Mouse (Mus musculus) retina, postnatal 7 days (tissue): ENCODE results near the gene Pcbp3.
A peak's percentile ranks its signal among the peaks of the same experiment; 100 is the strongest.
"Not testable (repeated sequence)": the region's sequence is repeated elsewhere in the genome, so short reads cannot be mapped to it uniquely, and the experiment has no call there.

ENCODE experiments used
- DNase-seq: peaks from one replicate; pipeline ENCODE4 v3.0.0-alpha.2; 2012; ENCODE audit warnings: low read depth, low spot score

Pcbp3 gene

GRCm38 (mm10) chr10:76801841-76802499 is 159.7 kb downstream of the Pcbp3 start:
- peak; percentile 62 for DNase-seq

- no peak for DNase-seq
These were observed 160.4 kb downstream of the Pcbp3 start for GRCm38 (mm10) chr10:76801237-76801641.

GRCm38 (mm10) chr10:76798751-76799585 is 162.7 kb downstream of the Pcbp3 start:
- no peak for DNase-seq

GRCm38 (mm10) chr10:76794102-76794501 is 167.6 kb downstream of the Pcbp3 start:
- no peak for DNase-seq

DNA sequence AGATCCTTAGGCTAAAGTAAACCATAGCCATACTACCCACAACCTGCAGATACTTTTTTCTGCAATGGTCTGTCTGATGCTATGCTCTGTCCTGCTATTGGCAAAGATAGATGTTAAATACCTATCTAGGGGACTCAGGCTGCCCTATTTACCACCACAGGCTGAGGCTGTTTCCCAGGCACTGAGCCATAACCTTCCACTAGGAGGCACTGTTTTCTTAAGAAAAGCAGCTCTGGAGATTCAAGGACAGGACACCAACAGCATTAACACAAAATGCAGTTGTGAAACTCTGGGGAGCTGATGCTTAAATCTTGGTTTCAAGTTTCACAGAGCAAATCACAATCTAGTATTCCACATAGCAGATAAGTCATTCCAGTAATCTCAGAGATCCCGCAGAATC is 170.2 kb downstream of the Pcbp3 start:
- peak; percentile 56 for DNase-seq

DNA sequence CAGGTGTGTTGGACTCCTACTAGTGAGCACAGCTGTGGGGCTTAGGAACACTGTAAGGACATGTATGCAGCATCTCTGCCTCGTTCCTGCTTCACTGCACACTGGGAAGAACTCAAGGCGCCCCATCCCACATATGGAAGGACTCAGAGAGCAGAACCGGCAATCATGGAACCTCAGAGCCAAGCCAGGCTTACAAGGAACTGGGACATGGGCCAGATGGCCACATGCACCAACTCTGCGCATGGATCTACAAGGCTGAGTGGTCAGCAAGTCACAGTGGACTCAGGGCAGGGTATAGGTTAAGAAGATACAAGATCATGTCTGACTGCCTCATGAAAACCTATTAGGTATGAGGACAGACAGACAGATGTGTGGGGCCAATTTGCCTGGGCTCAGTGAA is 171.8 kb downstream of the Pcbp3 start:
- DNase-seq: no peak

GRCm38 (mm10) chr10:76785312-76785711 is 176.4 kb downstream of the Pcbp3 start:
- DNase-seq: no peak

DNA sequence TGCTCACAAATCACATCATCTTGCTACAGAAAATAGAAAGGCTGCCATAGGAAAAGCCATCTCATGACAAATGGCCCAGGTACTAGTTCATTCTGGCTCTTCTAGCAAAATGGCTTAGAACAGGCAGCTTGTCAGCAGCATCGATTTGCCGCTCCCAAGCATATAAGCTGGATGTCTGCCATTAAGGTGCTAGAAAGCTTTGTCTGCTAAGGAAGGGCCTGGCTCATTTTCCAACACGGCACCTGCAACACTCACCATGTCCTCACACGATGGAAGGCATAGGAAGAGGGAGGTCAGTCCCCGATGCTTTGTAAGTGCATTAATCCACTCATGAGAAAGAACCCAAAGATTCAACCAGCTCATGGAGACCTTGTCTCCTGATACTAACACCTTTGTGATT is 182.5 kb downstream of the Pcbp3 start:
- DNase-seq: no peak

DNA sequence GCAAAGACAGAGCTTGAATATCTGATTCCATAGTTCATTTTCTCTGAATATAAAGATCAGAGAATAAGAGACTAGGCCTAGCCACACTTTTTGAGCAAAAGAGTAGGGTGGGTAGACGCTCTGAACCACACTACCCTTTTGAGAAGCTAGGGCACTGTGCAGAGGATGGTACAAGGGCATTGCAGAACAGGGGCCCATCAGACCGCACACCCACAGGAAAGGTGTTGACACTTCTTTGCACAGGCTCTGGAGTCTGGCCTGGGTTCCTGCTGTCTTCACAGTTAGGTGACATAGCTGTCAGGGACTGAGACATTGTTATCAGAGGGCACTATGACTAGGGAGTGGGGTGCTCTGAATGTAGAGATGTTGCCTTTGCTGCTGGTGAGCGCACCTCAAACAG is 190.1 kb downstream of the Pcbp3 start:
- no peak for DNase-seq

DNA sequence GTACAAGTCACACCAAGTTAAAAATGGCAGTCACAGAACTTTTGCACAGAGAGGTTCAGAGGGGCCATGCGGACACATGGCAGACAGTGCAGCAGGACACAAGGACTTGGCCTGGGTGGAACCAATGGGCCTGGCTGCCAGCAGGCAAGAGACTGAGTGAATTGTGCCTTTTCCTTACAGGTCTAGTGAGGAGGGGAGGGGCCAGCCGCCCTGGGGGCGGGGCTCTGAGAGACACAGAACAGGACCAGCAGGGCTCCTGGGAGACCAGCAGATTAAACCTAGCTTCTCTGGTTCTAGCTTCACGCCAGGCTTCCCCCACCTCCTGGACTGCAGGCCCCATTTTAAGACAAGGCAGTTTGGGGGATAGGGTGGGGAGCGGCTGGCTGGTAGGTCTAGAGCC is 190.6 kb downstream of the Pcbp3 start:
- DNase-seq: no peak

DNA sequence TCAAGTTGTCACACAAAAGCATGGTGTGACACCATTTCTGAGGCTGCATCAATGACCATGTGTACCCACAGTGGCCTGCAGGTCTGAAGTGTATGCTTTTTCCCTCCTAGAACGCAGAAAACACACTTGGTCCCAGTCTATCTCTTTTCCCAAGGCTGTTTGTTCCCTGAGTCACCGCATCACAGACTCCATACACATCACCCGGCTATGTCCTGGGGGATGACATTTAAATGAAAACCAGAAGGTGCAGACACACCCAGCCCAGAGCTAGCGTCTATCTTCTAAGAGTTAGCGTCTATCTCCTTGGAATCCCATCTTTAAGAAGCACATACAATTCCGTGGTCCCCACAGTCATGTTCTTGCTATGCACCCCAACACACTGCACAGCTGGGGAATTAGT is 192.1 kb downstream of the Pcbp3 start:
- DNase-seq: no peak

DNA sequence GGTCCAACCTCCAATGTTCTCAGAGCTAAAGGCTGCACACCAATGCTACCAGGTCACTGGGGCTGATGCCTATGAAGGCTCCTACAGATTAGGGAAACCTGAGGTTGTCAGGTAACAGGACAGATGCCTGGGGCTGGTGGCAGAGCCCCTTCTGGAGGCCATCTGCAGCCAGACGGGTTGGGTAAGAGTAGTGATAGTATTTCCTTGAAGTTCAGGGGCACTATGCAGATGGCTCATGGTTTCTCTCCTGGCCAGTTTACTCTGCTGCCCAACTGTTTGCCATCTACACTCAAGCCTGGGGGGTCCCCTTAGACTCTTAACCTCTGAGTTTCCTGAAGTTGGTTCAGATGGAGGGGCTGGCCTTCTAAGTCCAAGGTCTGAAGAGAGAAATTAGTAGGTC is 195.5 kb downstream of the Pcbp3 start:
- DNase-seq: no peak

GRCm38 (mm10) chr10:76764927-76765326 is 196.8 kb downstream of the Pcbp3 start:
- DNase-seq: no peak

DNA sequence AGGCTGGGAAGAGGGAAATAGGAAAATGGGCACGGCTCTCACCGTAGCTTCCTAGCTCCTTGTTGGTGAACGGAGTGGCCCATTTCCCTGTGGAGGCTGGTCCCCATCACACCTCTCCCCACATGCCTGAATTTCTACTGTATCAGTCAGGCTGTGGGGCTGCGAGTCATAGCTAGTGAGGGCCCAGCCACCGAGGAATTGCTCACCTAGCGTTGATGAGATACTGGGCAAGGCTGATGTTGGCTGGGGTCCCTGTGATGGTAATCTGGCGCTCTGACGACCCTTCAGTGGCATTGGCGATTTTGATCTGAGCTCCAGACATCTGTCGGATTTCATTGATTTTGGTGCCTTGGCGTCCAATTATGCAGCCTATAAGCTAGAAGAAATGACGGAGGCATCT is 198.7 kb downstream of the Pcbp3 start:
- DNase-seq: no peak

- DNase-seq: no peak
These were observed 199.3 kb downstream of the Pcbp3 start for GRCm38 (mm10) chr10:76762411-76762810.

GRCm38 (mm10) chr10:76759878-76760277 is 201.8 kb downstream of the Pcbp3 start:
- DNase-seq: no peak

DNA sequence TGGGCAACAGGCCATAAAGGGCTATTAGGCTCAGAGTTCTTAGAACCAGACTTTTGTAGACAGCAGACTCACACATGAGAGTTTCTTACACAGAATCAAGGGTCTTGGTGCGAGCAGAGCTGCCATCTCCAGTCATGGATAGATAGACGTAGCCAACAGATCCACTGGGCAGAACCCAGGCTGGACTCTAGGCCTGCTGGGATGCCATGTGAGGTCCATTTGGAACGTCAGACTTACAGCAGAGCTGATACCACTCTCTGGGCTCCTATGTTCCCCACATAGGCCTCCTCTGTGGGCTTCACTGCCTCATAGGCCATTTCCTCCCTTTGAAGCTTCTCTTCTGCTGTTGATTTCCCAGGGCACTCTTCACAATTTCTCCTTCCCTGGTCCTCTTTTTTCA is 208.0 kb downstream of the Pcbp3 start:
- no peak for DNase-seq

DNA sequence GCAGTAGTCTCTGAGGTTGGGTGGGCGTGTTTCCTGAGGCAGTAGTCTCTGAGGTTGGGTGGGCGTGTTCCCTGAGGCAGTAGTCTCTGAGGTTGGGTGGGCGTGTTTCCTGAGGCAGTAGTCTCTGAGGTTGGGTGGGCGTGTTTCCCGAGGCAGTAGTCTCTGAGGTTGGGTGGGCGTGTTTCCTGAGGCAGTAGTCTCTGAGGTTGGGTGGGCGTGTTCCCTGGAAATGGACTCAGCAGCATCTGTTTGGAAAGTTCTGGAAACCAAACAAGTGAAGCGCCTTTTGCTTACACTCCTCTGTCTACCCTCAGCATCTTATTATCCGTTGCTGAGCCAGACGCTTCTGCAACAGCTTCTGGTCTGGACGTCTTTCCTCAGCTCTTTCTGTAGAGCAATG is 217.4 kb downstream of the Pcbp3 start:
- DNase-seq: not testable (repeated sequence)

DNA sequence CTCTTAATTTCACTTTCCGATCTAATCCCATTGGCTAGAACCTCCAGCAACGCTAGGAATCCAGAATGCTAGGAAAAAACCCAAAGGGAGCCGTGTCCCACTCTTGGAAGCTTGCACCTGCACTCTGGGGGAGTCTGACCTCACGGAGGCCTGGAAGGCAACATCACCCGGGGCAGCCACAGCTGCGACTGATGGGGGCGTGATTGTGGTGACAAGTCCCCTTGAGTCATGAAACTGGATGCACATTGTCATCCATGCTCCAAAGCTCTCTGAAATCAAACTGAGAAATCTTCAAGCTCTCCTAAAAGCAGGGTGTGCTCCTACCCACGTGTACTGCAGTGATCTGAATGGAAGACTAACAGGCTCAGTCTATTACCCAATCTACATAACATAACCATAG is 224.9 kb downstream of the Pcbp3 start:
- no peak for DNase-seq

GRCm38 (mm10) chr10:76734979-76735378 is 226.7 kb downstream of the Pcbp3 start:
- peak; percentile 76 for DNase-seq

- no peak for DNase-seq
These were observed 228.0 kb downstream of the Pcbp3 start for GRCm38 (mm10) chr10:76733677-76734068.

DNA sequence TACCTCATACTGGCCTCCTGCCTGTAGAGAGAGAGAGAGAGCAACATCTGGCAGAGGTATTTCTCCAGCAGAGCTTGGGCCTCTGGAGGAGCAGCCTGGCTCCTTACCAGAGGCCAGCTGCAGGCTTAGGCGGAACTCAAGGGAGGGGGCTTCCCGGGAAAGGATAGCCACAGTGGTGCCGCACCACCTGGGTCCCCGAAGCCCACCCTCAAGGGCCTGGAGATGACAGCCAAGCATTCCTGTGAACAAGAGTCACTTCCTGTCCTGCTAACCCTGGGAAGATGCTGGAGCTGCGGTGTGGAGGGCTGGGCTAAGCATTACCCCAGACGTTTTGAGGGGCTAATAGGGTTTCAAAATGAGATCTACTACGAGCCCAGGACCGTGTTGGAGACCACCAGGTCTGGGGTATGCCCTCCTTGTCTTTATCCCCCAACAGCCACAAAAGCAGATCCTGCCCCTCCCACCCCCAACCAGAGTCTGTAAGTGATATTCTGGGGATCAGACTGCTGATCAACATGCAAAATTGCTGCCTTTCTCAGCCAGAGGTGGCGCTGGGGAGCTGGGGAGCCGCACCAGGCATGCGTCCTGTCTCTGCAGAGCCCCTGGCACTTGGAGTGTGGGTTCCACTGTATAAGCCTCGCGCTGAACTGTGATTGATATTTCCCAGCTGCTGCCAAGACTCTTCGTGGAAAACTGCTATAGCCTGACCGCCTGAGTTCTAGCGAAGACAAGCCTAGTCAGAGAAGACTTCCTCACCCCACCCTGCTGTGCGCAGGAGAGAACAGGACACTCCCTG is 228.6 kb downstream of the Pcbp3 start:
- peak; percentile 53 for DNase-seq
